In the genomic region with DNA sequence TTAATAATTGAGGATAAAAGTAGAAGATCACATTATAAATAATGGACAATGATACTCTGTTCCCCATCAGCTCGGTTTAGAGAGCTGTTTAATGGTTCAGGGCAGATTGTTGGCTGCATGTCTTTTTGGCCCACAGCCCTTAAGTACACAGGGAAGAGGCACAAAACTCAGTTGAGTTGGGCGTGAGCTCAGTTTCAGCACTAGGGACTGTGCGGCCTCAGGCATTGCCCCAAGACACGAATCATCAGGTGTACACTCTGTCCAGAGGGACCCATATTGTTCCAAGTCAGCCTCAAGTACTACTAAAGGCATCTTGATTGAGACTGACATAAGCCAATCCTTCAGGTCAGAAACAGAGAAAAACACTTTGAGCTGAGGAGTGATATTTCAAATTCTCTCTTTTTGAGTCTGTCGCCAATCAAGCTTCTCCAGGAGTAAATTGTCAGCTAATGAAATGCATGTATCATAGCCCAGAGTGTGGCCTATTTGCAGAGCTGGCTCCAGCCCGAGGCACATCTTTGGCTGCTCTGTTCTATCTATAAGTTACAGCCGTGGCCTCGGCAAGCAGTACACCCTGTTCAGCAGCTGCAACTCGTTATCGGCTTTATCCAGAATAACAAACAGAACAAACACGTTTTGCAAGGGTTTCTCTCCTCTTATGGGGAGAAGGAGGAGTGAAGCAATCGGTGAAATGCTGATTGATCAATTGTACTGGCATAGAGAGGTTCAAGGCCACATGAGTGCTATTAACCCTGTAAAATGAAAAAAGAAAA, we compare ENCODE assay signal across 11 mouse cellular contexts. TPM values are rescaled to one million over a fixed set of nuclear protein-coding genes. Genes with fewer than 3 reads are reported as not detected.
A peak's percentile ranks its signal among the peaks of the same experiment; 100 is the strongest.
DNase-seq lines count a peak whose midpoint lies in the region; ATAC-seq and TF ChIP-seq lines count a peak whose summit lies in the region.
"Had no signal": no experiment of that assay in that cellular context is flagged by ENCODE, and none has a peak within 500 bp of the region (broad histone marks: within the 10 kb centered on the region; RNA-seq: fewer than 3 reads in every experiment).

No protein-coding gene starts in this region.

- H3K36me3 ChIP-seq in limb, embryonic 14.5 days (ENCODE audit: control insufficient read depth, insufficient read depth, low read length): no peaks in the 10 kb centered on the region
- H3K36me3 ChIP-seq in heart, adult 2 months (ENCODE audit: control insufficient read depth, insufficient read depth, low read length): no peaks in the 10 kb centered on the region
- H3K36me3 ChIP-seq: heart, embryonic 15.5 days had no signal

- 12% methylated on average over 12 of the region's 12 CpGs for WGBS in limb, embryonic 14.5 days
- 49% methylated on average over 12 of the region's 12 CpGs for whole genome bisulfite sequencing in heart, adult 2 months

- H3K4me3 ChIP-seq in limb, embryonic 14.5 days (replicated peaks; ENCODE audit: low read length): no peak overlapping the region
- no peak overlapping the region for H3K4me3 ChIP-seq in heart, adult 2 months
- H3K4me3 ChIP-seq: heart, embryonic 15.5 days had no signal

- H3K9ac ChIP-seq in limb, embryonic 14.5 days (ENCODE audit: low read depth, low read length, severe bottlenecking): no peak overlapping the region
- H3K9ac ChIP-seq in heart, adult 2 months (ENCODE audit: low read depth, low read length): no peak overlapping the region
- H3K9ac ChIP-seq: heart, embryonic 15.5 days had no signal

- peak; percentile 4 for DNase-seq in kidney, postnatal 10 days
- no peak for DNase-seq in kidney, adult 18-20 months
- DNase-seq in urinary bladder, postnatal 36 days (ENCODE audit: low spot score in 2 of 2): peak; percentile 20 to 30
- no peak for DNase-seq in urinary bladder, postnatal 25 days (ENCODE audit: low spot score)
- peak; percentile 26 for DNase-seq in limb, embryonic 14.5 days (ENCODE audit: low spot score)
- no peak for DNase-seq in thymus, postnatal 4 days
- no peak for DNase-seq in heart, adult 2 months
- no peak for DNase-seq in B cell, adult 2 months
- DNase-seq: cerebellum, adult 2 months; kidney, adult 9 months had no signal

- H3K4me1 ChIP-seq in limb, embryonic 14.5 days (ENCODE audit: control insufficient read depth, insufficient read depth, low read length): no peaks in the 10 kb centered on the region
- H3K4me1 ChIP-seq in heart, adult 2 months (ENCODE audit: control insufficient read depth, insufficient read depth, low read length): no peaks in the 10 kb centered on the region
- H3K4me1 ChIP-seq: heart, embryonic 15.5 days had no signal

- no peak overlapping the region for H3K27ac ChIP-seq in limb, embryonic 14.5 days (replicated peaks; ENCODE audit: low read depth, low read length)
- no peak overlapping the region for H3K27ac ChIP-seq in heart, adult 2 months
- H3K27ac ChIP-seq: heart, embryonic 15.5 days had no signal

- H3K4me2 ChIP-seq in limb, embryonic 14.5 days (replicated peaks; ENCODE audit: low read depth, low read length, severe bottlenecking): no peak overlapping the region
- H3K4me2 ChIP-seq: heart, embryonic 15.5 days had no signal

- intact Hi-C loops in heart, adult 2 months (cut with DNase I): no loop called here

- H3K79me2 ChIP-seq in heart, adult 2 months (replicated peaks; ENCODE audit: control insufficient read depth, insufficient read depth, low read length): no peaks in the 10 kb centered on the region

- no peak for TF ChIP-seq POLR2A in limb, embryonic 14.5 days (IDR thresholded peaks at IDR 0.05; ENCODE audit: borderline replicate concordance, extremely low read depth, insufficient read depth, insufficient read length)
- no peak for TF ChIP-seq POLR2A in heart, adult 2 months (IDR thresholded peaks at IDR 0.05; ENCODE audit: insufficient read depth, low read depth, low read length)

- no peaks in the 10 kb centered on the region for H3K9me3 ChIP-seq in limb, embryonic 14.5 days (ENCODE audit: control insufficient read depth, low read length)
- H3K9me3 ChIP-seq: heart, embryonic 15.5 days had no signal

- ATAC-seq in limb, embryonic 14.5 days (ENCODE audit: low FRiP score, low read depth): no peak; the same call in 1 of the 2 replicates

- no peak for TF ChIP-seq EP300 in heart, adult 2 months (IDR thresholded peaks at IDR 0.05; ENCODE audit: insufficient read depth, low read depth, low read length)

- no peaks in the 10 kb centered on the region for H3K27me3 ChIP-seq in limb, embryonic 14.5 days (ENCODE audit: control insufficient read depth, insufficient read depth, low read length)
- H3K27me3 ChIP-seq in heart, adult 2 months (ENCODE audit: control insufficient read depth, insufficient read depth, low read length): no peaks in the 10 kb centered on the region
- H3K27me3 ChIP-seq: heart, embryonic 15.5 days had no signal

- TF ChIP-seq CTCF in heart, adult 2 months (IDR thresholded peaks at IDR 0.05): no peak

RNA-seq across cellular contexts. Expression of gene Cps1, which starts 19.2 kb away (rescaled TPM):
- 0.11 and 0.19 TPM in 2 replicates for polyA plus RNA-seq in limb, embryonic 14.5 days (2012; rRNA removed)
- 0.22 and 0.29 TPM in 2 replicates for polyA plus RNA-seq in limb, embryonic 14.5 days (2014; fragmentation: Nextera tagmentation; extraction: Ambion mirVana)
- under 1 TPM; 0.05 to 0.08 TPM for total RNA-seq in heart, adult 2 months (2021)
- 0.02 and 0.38 TPM in 2 replicates for polyA plus RNA-seq in heart, adult 2 months (2012; rRNA removed)

Comparison
In these comparisons a context has a peak if more than half of its experiments do, and no peak if none do; other contexts are left out.
1. DNase-seq: peak in kidney, postnatal 10 days (single experiment), urinary bladder, postnatal 36 days (2 of 2) and limb, embryonic 14.5 days (single experiment); none in kidney, adult 18-20 months (single experiment), urinary bladder, postnatal 25 days (single experiment), thymus, postnatal 4 days (single experiment), heart, adult 2 months (0 of 2) and B cell, adult 2 months (0 of 2).